Mouse (Mus musculus): ENCODE data around the gene Adam23. TPM values are rescaled to one million over a fixed set of nuclear protein-coding genes. Genes with fewer than 3 reads are reported as not detected.
"Not testable (repeated sequence)": the region's sequence is repeated elsewhere in the genome, so short reads cannot be mapped to it uniquely, and the experiment has no call there.

Gene Adam23
- total RNA-seq, 2 experiments from 2014 or later = 173 to 177 TPM

GRCm38 (mm10) chr1:63576803-63577202 is 131.1 kb downstream of the Adam23 start:
- no peak for DNase-seq (ENCODE audit: low spot score in 2 of 2)

- DNase-seq (ENCODE audit: low spot score in 2 of 2) = no peak
Measured at GRCm38 (mm10) chr1:63579153-63579552, 133.5 kb downstream of the Adam23 start.

- peak in 1 of 2 experiments; percentile 8 for DNase-seq (ENCODE audit: low spot score in 2 of 2)
Measured at GRCm38 (mm10) chr1:63586869-63587268, 141.2 kb downstream of the Adam23 start.

- no peak for DNase-seq (ENCODE audit: low spot score in 2 of 2)
Measured at GRCm38 (mm10) chr1:63603870-63604500, 158.3 kb downstream of the Adam23 start.

GRCm38 (mm10) chr1:63609613-63610012 is 163.9 kb downstream of the Adam23 start:
- no peak for DNase-seq (ENCODE audit: low spot score in 2 of 2)

- DNase-seq (ENCODE audit: low spot score in 2 of 2) = peak; percentile 11 to 26
Measured at GRCm38 (mm10) chr1:63614594-63614993, 168.9 kb downstream of the Adam23 start.

GRCm38 (mm10) chr1:63615668-63616067 is 170.0 kb downstream of the Adam23 start, which contains the start of gene Gm39653:
TSS of gene Gm39653 (plus strand) at chr1:63615968.
- DNase-seq (ENCODE audit: low spot score in 2 of 2) = no peak

GRCm38 (mm10) chr1:63628211-63628610 is 182.5 kb downstream of the Adam23 start:
- DNase-seq (ENCODE audit: low spot score in 2 of 2) = no peak

GRCm38 (mm10) chr1:63630390-63630789 is 184.7 kb downstream of the Adam23 start:
- not testable (repeated sequence) for DNase-seq (ENCODE audit: low spot score in 2 of 2)

- DNase-seq (ENCODE audit: low spot score in 2 of 2) = no peak
Measured at GRCm38 (mm10) chr1:63639921-63640320, 194.2 kb downstream of the Adam23 start.

Other genes starting within 250 kb of the Adam23 start
- under 1 TPM; 0.30 to 0.56 TPM for gene Gpr1, start 231.3 kb upstream of the Adam23 start, total RNA-seq (2021)
- 10 to 100 TPM; 22.1 to 25.8 TPM for gene Zdbf2, start 172.6 kb upstream of the Adam23 start, total RNA-seq (2021)
- not detected for gene Gm39653, start 170.1 kb downstream of the Adam23 start, total RNA-seq (2021)
- not detected for gene Dytn, start 241.0 kb downstream of the Adam23 start, total RNA-seq (2021)

Data from layer of hippocampus, postnatal 10 days (tissue).